Mouse (Mus musculus) right cerebral cortex, postnatal 36 days (tissue): ENCODE results near the gene Ick.

Source experiments
- DNase-seq, 2 experiments: peaks; one replicate each; pipeline ENCODE4 v3.0.0; 2022; ENCODE audit warnings: low spot score in 2 of 2, mixed read lengths in 1 of 2

Ick gene

DNA sequence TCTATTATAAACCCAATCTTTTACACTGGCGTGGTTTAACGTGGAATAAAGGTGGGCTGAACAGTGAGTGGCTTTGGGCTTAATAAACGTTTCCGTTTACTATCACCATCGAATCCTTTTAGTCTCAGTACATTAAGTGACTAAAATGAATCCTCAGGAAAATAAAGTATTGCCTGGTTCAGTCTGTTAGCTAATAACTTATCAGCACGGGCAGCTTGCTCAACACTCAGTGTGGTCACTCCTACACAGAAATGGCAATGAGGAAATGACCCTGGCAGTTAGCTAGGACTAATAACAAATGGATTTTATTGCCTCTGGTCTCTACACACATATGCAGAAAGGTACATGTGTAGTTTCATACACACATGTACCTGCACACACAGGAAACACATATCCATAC lies 4.0 kb upstream of the Ick start:
- DNase-seq = no peak

DNA sequence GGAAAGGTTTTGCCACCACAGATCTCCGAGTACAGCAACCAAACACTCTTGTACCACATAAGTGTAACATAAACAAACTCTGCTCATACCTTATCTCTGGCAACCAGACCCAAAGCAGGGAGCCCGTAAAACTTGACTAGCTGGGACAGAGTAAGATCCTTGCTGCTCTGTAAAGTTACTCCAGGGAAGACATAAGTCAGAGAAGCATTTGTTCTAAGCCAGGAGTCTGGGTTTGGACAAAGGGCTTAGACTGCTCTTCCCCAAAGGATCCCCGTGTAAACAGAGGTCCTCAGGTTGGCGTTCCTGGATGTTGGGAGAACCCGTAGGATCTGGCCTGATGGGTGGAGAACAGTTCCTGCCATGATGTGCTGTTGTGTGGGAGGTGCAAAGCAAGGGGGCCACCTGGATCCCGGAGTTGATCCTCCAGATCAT lies 3.5 kb upstream of the Ick start:
- no peak for DNase-seq

DNA sequence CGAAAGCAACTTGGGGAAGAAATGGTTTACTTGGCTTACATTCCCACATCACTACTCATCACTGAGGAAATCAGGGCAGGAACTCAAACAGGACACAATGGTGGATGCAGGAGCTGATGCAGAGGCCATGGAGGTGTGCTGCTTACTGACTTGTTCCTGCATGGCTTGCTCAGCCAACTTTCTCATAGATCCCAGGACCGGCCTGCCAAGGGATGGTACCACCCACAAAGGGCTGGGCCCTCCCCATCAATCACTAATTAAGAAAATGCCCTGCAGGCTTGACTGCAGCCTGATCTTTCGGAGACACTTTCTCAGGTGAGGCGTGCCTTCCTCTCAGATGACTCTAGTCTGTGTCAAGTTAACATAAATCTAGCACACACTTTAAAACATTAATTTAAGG lies 2.2 kb upstream of the Ick start:
- DNase-seq = no peak

DNA sequence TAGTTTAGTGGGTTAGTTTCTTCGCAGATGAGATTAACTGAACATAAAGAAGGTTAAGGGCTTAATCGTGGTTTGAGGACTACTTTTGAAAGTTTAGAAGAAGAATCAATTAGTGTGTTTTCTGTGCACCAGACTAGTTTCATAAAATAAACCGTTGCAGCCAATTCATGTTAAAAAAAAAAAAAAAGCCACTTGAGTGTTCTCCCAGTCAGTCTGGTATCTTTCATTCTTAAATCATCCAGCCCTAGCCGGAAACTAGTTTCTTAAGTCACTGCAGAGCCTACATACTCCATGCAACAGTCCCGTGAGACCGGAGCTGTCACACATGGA lies 1.4 kb upstream of the Ick start:
- no peak for DNase-seq

DNA sequence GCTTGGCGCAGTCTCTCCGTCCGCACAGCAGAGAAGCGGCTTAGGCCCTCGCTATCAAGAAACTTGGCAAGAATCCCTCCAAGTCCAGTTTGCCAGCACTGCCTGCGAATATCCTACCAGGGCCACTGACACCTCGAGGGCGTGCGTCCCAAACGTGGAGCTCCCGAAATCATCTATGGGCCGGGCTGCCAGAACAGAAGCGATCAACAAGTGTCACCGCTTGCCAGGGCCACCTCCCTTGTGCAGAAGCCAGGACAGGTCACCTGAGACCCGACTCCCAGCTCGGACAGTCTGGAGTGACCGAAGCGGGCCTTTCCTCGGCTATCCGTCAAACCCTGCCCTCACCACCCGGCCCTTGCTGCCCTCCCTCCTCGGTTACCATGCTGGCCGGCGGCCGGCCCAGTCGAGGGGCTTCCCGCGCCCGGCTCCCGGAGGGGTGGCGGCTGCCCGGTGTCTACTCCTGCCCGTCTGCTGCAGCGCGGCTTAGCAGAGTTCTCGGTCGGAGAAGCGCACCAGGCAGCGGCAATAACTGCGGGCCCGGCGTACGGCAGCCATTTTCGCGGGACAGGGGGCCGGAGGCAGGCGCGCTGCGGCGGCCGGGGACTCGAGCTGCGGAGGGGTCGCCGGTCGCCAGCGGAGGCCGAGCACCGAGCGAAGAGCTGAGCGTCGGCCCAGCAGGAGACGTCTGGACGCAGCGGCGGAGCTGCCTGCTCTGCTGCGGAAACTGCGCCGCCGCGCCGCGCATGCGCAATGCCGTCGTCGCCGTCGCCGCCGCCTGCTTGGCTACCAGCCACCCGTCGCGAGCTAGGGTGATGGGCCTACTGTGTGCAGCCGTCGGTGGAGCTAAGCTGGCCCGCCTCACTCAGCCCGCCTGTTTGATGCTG lies 838 bp upstream of the Ick start:
- peak; percentile 66 to 70 for DNase-seq

DNA sequence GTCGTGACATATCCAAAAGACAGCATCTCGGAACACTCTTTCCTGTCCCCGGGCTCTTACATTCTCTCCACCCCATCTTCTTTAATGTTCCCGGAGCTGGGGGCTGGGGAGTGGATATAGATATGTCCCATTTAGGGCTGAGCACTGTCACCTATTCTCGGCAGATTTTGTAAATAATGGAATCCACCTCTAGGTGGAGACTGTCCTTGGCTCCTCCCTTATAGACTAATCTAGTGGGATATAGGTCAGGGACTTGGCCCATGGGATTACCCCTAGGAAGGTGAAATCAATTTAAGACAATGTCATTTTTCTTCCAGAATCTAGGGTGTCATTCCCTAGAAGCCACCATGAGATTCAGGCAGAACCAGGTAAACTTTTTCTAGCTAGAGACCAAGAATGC lies 664 bp downstream of the Ick start:
- no peak for DNase-seq

DNA sequence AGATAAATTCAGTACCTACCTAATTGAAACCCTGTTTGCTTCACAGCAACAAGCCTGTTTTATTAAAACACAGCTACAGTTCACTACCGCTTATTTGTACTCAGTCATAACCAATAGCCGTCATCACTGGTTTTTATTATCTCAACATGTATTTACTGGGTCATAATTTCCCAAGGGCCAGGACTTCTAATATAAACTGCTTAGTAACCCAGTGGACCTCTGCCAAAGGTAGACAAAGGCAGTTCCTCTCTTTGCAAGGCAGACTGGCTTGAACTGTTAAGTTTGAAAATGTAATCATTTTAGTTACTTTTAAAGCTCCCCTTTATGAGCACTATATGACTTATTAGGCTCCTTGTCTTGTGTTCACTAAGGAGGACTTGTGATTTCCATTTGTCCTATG lies 2.5 kb downstream of the Ick start:
- DNase-seq = no peak

DNA sequence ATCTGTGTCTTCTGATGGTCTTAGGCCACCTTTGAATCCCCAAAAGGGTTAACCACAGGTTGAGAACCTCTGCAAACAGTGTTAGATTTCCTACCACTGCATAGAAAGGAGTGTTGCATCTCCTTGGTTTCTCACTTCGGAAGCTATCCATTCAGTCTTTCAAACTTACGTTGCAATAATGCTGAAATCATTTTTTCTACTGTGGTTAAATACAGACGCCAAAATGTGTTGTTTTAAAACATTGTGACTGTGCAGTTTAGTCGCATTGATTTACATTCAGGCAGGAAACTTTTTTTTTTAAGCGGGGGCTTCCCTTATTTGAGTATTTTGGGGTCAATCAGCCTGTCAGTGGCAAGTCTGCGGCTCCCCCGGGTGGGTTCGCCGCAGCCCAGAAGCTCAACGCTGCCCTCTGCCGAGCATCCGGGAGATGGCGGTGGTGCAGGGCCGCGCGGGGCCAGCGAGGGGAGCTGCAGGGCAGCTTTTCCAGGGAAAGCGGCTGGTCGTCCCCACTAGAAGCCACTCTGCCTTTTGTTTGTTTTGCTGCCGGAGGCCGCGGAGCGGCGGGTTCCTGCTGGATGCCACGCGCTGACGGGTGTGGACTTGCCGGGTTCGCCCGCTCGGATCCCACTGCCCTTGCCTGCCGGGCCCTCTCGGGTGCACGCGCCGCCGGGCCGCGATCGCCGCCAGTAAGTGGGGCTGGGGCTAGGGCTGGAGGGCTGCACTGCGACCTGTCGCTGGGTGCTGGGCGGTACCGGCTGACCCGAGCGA lies 4.0 kb downstream of the Ick start:
- peak; percentile 81 to 85 for DNase-seq

DNA sequence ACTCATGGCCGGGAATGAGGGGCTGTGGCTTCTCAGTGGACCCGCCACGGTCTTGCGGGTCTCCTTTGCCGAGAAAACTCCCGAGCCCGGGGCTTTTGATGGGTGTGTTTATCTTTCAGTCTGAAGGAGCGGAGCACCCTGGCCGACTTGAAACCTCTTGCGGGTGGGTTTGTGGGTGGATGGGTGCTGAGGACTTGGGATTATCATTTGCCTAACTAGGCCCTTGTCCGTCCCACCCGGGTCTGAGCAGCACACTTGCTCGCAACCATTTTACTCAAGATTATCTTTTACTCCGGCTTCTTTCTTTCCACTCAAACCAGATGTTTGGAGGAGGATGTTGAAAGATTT lies 4.5 kb downstream of the Ick start:
- no peak for DNase-seq

DNA sequence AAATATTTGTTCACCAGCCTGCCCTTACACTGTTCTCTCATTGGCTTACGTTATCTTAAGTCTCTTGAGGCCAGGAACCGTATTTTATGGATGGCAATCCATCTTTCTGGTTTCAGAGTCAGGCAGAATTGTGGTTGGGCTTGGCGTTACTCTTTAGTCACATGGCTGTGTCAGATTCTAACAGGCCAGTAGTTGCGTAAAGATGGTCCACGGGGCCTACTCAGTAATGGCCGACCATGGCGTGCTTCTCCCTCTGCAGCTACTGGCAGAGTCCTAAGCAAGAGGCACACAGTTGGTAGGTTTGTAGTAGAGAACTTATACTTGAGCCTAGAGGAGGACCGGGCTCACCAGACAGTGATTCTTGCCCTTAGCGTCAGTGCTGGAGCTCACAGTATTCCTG lies 6.8 kb downstream of the Ick start:
- no peak for DNase-seq

DNA sequence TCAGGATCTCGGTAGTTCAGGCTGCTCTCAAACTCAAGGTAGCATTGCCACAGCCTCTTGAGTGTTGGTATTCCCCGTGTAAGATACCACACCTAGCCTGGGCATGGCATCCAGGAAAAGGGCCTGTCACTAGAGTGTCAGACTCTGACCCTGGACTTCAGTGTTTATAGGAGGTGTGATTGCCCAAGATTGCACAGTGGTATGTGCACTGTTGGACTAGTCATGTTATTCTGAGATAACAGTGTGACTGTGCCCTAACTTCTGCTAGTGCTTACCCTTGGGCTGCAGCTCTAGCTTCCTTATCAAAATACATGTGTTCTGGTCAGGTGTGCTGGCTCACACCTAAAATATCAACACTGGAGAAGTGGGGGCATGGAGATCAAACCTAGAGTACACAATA lies 8.7 kb downstream of the Ick start:
- no peak for DNase-seq

DNA sequence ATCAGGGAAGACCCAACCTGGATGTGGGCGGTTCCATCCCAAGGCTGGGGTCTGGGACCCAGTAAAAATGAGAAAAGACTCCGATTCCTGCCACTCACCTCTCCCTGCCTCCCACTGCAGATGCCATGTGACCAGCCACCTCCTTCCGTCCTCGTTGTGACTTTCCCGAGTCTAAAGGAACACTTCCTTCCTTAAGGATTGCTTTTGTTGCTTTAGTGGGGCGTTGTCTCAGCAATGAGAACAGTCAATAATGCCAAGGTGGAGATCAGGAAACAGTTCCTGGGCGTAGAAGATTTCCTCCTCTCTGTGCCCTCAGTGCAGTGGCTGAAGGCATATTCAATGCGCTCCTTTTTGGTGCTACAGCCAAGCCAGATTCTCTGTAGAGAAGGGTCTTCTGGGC lies 12.4 kb downstream of the Ick start:
- DNase-seq = no peak

DNA sequence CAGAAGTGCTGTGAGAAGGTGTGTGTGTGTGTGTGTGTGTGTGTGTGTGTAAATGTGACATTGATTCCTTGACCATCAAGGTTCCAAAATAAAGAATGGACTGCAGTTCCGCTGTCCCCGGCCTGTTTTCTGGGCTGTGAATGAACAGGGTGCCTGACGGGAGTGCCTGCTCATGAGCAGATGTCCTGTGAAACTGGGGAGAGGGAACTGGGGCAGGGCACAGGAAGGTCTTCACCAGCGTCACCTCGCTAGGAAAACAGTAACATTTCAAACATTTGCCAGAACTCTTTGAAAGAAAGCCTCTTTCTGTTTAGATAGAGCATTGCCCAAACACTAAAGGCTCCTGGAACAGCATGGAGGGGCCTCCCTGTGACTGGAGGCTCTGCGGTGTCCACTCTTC lies 13.0 kb downstream of the Ick start:
- no peak for DNase-seq

DNA sequence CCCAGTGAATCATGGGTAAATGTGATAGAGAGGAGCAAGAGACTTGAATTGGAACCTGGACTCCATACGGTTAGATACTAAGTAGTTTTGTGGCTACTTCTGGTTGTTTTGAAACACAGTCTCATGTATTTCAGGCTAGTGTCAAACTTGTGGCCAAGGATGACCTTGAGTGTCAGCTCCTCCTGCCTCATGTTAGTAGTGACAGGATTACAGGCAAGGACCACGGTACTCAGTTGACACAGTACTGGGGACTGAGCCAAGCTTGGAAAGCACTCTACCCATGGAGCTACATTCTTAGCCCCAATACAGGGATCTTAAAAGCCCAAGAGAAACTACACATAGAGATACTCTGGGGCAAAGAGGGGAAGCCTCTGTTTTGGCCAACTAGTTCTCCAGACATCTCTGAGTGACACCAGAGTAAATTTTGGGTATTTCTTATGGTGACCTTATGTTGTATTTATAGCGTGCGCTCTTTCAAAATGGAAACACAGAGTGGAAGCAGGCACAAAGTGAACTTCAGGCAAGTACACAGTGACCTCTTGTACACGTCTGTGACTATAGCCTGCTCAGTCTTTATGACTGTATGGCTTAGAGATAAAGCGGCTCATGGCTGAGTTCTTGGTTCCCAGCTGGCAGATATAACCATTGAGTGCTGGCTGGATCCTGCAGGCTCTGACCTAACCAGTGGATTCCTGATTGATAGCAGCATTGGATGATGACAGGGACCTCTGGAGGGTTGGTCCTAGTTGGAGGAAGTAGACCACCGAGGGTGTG lies 14.1 kb downstream of the Ick start:
- DNase-seq = no peak

DNA sequence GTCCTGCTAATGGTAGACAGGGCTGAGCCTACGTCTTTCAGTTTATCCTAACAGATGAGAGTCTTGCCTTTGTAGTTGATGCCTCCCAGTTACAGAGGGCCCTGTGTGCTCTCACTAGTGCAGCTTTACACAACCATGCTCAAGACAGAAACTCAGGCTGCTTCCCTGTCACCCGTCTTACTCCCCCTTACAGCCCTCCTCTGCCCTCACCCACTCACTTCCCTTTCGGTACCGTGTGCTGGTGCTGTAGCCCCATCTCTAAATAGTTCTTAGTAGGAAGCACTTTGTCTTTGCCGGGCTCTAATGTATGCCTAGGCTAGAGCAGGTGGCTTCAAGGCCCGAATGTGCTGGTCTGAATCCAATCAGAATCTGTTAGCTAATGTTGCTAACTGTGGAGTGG lies 15.3 kb downstream of the Ick start:
- no peak for DNase-seq

DNA sequence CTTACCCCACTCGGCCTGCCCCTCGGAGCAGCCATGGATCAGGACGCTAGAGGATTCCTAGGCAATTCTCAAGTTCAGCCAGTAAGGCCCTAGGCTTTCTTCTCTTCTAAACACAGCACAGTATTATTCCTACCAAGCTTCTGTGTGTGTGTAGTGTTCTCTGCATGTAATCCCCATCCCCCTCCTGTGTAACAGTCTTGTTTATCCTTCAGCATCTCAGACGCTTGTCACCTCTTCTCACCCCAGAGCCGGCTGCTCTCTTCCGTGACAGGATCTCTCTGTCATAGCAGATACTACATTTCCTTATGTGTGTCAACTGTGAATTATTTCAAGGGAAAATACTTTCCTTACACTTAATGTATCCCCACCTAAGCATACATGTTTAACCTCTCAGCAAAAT lies 17.0 kb downstream of the Ick start:
- no peak for DNase-seq

DNA sequence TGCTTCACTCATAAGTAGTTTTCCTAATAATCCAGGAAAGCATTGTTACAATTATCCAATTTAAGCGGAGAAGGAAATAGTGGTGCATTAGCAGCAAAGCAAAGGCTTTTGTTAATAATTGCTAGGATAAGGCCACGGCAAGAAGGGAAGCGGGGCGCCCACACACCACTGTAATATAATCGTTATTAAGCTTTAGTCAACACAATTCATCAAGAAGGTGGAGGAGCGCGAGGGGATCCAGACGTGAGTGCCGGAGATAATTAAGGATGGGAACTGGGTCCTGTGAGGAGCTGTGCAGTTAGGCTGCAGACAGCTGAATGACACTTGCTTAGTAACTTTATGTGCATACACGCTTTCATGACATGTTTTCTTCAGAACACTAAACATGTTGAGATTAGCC lies 17.7 kb downstream of the Ick start:
- DNase-seq = no peak

DNA sequence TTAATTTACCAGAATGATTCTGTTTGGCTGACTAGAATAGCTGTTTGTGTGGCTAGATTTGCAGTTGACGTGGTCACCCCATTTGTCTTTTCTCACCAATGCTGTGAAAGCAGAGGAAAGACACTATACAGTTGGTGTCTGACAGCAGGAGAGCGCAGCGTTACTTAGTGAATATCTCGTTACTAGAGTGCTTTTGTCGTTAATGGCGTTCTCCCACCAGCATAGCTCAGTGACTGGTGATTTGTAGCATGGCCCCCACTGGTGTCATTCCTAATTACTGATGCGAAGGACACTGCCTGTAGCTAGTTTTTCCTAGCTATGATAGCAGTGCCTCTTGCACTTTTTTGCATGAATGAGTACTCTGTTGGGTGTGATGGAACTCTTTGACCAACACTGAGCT lies 26.7 kb downstream of the Ick start:
- DNase-seq = no peak

DNA sequence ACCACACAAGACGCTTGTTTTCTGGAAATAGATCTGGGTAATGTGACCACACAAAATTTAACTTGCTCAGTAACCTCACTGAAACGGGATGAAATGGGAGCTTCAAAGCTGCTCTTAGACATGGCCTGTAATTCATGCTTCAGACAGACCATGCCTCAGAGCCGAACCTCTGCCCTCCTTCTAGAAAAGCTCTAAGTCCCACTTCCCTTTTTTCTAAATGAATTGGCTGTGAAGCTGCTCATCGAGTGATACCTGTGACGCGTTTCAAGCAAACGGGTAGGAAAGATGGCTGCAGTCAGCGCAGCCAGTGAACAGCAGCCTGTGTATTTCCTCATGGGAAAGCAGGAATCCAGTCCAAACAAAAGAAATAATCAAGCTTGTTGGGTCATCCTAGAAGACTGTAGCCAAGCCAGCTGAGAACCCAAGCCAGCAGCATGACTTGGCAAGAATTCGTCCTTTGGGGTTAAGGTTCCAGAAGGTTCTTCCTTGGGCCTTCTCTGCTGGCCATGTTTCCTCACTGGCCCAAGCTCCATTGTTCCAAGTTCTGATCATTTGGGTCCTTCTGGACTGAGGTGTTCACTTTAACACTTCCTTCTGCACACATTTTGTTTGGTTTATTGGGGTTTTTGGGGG lies 29.2 kb downstream of the Ick start:
- DNase-seq = no peak

DNA sequence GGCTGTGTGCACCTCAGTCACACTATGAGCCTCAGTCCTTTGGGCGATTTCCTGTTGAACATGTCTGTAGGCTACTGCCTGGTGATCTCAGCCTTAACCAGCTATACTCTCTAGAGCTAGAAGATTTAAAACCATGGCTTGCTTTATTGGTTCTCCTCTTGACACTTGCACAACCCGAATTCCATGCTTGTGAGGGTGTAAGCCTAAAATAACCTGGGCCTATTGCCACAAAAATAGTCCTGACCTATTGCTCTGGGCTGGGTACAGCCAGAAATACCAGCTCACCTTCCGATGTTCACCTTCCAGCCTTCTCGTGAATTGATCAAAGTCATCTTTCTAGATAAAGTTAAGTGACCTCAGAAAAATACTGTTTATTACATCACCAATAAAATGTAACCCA lies 30.5 kb downstream of the Ick start:
- no peak for DNase-seq

DNA sequence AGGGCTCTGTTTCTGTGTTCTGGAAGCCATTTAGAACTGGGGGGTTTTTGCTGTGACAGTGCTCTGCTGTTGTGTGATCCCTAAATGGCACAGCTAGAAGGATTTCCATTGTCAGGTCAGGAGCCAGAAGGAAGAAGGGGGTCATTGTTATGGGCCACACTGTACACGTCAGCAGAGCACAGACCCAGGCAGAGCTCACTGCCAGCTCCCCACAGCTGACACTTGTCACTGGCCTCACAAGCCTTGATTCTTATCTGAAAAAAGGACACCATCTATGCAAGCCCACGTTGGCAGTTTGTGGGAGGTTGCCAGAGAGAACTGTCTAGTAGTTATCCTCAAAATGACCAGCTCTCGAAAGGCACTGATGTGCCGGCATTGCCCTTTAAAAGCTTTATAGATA lies 37.1 kb downstream of the Ick start:
- DNase-seq = peak in 1 of 2 experiments; percentile 32

DNA sequence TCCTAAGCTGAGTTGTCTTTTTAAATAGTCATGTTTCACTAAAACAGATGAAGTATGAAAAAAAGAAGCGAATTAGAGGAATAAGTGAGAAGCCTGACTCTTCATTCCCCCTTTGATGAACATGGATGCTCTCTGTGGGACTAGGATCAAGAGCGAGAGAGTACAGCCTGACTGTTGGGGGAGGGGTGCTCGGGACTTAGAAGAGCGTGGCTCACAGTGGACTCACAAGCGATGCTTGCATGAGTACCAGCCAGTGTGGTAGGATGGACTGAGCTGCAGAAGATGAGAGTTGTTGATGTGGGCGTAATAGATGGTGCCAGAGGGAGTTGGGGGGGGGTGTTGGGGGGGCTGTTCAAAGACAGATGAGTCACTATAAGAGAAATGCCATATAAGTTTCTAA lies 37.6 kb downstream of the Ick start:
- peak in 1 of 2 experiments; percentile 38 for DNase-seq
